Mouse (Mus musculus) gastrocnemius, adult 18-20 months (tissue): ENCODE results near the gene Cabcoco1. TPM values are rescaled to one million over a fixed set of nuclear protein-coding genes. Genes with fewer than 3 reads are reported as not detected.

Source experiments
- DNase-seq: peaks from one replicate; pipeline ENCODE4 v3.0.0; 2021; ENCODE audit warnings: low spot score
- long read RNA-seq, 2 experiments: library from polyadenylated mRNA; stranded (forward); transcript quantifications; one replicate each; pipeline ENCODE4 v2.0.0; 2021
- total RNA-seq, 2 experiments: library from RNA; stranded (reverse); gene quantifications; 2 replicates each; pipeline ENCODE4 v1.2.3; 2021

Gene Cabcoco1
- total RNA-seq: under 1 TPM; 0.31 to 0.39 TPM
- long read RNA-seq, experiment 1: 0 reads
- long read RNA-seq, experiment 2: 0 reads

DNA sequence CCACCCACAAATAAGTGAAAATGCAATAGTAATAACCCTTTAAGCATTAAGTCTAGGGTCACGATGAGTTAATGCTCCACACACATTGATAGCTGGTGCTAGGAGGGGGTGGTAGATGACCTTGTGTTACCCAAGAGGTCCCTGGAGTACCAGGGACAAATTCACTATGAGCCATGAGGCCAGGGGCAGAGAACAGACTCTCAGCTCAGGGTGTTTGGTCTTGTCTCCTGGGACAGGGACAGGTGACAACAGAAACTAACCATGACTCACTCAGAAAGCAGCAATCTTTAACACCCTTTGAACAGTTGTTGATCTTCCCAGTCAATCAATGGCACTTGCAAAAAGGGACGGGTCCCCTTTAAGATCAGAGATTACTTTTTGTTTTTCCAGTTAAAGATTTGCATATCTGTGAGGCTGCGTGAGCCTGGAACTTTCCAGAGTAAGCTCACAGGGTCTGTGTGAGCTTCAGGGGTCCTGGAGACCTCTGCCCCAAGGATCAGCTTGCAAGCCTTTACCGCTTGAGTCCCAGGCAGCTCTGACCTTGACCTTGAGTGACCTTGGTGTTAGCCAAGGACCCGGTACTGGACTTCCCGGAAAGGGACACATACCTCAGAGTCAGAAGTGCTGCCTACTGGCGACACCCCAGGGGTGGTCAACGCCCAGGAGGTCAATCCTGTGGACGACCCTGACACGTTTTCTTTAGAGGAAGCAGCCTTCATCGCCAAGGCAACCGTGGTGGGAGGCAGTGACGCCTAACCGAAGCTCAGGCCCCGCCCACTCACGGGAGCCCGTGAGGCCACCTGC is at the start of gene Cabcoco1:
Cabcoco1 (minus strand) TSS at position 758 of the 804 bp plus-strand sequence.
- DNase-seq: no peak

DNA sequence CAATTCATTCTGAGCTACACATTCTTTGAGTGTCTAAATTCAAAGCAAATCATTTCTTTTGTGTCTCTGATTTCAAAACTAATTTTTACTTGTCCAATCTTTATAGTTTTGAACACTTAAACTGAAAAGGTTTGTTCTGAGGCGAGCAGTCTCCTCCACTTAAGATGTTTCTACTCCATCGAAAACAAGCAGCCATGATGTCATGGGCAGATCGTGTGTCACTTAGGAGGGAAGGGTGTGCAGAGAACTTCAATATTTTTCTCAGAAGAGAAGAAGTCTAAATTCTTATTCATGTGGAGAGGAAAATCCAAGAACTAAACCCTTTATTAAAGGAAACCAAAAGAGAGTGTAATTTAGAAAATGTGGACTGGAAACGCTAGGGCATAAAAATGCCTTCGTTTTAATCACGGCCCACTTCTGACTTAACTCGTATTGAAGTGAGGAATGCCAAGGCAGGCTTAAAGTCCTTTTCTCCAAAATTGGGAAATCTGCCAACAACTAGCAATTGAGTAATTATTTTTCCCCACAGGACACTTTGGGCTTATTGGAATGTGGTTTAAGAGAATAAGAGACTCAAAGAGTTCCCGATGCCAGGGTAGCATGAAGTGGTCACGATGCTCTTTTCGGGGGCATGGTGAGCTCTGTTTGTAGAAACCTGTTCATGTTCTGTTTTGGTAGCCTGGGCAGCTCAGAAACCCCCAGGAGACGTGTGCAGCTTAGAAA is 48.0 kb upstream of the Cabcoco1 start:
- DNase-seq: peak; percentile 16

DNA sequence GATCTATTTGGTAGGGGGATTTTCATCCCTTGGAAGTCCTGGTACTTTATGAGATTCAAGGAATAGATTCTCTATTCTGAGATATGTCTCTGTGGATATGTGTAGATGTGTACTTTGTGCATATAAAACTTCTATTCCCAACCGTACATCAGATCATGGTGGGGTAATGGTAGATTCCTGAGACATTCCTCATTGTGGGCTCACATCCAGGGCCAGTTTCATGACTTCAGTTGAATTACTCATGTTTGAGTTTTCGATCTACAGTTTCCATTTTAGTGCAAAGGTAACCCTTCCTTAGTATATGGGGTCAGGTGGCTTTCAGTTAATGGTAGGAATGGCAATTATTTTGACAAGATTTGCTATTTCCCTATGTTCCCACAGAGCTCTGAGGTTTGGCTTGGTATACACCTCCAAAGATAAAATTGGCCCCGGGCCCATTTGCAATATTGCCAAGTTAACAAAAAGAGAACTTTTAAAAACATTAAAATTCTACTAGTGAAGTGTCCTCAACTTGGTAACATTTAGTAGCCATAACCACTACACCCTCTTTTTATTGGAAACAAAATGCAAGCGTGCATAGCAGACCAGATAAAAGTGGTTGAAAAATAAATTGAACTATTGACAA is 45.8 kb upstream of the Cabcoco1 start:
- DNase-seq: no peak

DNA sequence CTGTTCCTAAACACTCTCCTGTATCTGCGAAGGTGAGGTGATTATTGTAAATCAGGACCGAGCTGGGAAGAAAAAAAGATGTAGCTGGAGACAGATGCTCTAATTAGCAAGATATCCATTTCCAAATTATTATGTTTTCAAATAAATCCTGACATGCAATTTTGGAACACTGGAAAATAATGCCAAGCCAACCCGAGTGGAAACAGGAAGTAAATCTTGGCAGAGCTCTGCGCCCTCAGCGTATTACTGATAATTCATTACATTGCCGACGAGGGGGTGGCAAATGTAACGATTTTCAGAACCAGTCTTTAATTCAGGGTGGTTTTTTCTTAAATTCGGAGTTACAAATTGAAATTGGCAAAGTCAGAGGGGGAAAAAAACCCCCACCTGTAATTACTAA is 35.6 kb upstream of the Cabcoco1 start:
- no peak for DNase-seq

DNA sequence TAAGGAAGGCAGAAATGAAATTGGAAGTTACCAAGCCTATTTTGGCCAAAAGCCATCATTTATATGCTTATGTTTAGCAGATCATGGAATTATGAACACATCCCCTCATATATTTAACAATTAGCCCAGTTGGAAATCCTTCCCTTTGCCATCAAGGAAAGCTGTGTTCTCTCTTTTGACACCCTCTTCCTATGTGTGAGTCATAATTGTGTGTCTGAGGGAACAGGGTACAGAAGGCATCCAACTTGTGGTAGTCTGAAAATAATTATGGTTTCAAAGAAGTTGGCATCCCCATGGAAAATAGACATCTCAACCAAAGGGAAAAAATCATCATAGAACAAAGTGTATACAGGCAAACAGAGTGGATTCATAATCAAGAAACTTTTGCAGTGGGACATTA is 26.5 kb upstream of the Cabcoco1 start:
- DNase-seq: no peak

DNA sequence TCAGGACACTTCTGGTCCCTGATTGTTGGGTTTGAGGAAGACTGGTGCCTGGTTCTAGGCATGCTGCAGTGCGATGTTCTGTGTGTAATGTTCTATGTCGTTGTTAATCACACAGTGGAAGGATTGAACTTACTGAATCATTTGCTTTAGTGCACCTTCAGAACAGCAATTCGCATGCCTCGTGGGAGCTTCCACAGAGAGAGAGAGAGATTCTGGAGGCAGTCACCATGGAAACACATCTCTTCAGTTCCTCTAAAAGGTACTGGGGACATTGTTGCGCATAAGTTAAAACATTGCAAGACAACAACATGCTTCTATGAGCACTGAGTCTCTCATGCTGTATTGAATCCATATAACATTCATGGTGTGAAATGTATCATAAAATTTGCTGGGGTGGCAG is 20.6 kb upstream of the Cabcoco1 start:
- no peak for DNase-seq

DNA sequence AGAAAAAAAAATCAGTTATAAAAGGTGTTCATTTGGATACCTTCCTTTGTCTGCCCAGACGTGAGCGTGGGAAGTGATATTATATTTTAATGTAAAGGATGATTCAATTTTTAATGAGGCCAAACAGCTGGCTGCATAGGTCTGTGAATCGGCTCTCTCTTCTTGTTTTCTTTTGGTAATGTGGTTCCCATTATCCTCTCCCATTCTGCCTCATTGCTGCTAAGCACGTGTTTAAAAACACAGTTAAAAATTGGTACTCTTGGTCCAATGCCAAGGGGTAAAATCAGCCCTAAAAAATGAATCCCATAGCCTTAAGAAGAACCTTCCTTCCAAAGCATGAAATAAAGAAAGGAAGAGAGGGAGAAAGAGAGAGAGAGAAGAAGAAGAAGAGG is 17.1 kb upstream of the Cabcoco1 start:
- DNase-seq: no peak

DNA sequence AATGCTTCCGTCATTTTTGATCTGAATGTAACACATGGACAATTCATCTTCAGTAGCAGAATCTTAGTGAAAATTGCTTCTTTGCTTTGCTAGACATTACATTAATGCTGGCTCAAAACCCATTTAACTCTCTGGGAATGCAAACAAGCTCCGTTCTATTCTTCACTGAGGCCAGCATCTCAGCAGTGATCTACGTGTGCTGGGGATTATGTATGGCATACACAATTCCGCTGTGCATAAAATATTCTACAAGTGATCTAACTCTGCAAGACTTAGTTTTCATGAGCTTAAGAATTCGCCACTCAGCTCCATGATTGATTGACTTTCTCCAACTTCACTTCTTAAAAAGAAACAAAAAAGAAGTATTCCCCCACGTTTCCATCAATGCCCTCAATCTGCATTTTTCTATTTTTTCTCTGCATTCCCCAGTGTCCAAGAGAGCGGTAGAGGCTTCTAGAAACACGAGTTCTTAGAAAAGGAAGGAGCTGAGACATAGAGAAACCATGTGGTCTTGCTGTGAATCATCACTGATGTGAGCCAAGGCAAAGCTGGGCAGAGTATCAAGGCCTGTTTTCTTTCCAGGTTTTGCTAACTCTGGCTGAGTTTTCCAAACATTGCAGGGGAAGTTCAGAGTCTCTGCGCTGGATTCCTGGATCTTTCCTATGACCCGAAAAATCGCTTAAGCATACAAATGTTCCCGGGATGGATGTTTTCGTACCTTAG is 16.6 kb upstream of the Cabcoco1 start:
- peak; percentile 82 for DNase-seq

DNA sequence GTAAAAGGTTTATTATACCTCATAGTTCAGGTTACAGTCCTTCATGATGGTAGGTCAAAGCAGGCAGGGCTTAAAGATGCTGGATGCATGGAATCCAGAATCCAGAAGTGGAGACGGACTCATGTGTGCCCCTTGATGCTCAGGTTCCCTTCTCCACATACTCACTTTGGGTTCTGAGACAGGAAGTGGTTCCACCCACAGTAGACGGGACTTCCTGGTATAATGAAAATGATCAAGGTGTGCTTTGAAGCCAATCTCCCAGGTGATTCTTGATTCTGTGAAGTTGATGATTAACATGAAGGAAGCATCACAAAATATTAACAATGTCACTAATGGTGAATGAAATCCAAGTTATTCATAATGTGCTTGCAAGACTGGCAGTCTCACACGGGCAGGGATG is 12.0 kb upstream of the Cabcoco1 start:
- no peak for DNase-seq

DNA sequence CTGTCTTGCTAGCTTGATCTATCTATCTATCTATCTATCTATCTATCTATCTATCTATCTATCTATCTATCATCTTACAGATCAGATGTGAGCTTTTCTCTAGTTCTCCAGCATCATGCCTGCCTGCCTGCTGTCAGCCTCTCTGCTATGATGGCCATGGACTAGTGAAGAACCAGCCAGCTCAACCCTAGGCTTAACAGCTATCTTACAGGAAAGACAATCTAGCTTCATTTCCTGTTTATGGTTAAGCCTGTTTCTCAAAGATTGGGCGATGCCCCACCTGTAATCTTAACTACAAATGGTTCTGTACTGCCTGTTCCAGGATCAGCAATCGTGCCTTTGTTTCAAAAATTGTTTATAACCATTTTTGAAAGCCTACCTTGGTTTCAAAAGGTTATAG is 10.9 kb upstream of the Cabcoco1 start:
- no peak for DNase-seq

DNA sequence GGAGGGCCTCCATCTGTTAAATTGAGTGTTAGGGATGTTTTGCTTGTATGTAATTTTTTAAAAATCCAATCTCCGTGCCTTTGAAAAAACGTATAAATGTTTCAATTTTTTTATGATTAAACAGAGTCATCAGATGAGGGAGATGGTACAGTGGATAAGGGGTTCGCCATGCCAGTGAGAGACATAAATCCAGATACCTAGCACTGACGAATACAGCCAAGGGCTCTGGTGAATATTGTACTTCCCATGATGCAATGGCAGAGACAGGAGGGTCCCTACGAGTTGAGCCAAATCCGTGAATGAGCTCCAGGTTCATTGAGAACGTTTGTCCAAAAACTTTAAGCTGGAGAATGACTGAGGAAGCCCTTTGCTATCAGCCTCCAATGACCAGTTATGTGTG is 9.6 kb upstream of the Cabcoco1 start:
- no peak for DNase-seq

DNA sequence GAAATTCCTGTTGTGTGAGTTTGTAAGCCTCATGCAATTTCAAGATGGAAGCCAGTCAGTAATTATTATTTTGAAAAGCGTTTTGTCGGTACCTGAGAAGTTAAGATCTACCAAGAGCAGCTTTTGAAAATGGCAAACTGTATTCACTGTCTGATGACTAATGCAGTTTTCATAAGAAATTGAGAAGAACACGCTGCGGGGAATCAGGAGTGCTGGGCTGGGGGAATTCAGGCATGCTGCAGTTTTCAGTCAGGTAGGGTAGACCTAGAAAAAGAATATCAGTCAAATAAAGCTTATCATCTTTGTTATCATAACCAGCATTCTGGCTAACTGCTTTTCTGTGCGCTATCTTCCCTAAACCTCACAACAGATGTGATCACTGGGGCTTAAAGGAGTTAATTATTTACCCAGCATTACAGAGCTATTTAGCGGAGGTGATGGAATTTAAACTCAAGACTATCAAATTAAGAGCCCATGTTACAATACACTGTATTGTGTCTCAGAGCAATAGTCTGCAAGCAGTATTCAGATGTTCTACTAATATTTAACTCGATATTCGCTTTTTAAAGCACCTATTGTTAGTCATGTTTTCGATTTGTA is 9.1 kb upstream of the Cabcoco1 start:
- no peak for DNase-seq

DNA sequence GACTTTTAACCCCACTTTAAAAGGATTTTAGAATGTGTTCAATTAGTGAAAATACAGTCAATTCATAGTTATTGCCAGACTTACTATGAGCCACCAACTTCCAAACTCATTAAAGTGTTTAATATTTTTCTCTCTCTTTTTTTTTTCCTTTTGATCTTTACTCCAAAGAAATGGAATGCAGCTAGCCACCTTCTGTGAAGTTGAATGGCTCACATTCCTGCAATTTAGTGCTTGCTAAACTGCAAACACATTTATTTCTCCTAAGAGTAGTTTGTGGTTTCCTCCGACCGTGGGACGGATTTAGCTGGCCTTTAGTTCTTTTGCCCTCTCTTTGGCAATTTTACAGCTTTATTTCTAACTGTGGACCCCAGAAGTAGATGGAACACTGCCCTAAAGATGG is 1.4 kb upstream of the Cabcoco1 start:
- DNase-seq: no peak

DNA sequence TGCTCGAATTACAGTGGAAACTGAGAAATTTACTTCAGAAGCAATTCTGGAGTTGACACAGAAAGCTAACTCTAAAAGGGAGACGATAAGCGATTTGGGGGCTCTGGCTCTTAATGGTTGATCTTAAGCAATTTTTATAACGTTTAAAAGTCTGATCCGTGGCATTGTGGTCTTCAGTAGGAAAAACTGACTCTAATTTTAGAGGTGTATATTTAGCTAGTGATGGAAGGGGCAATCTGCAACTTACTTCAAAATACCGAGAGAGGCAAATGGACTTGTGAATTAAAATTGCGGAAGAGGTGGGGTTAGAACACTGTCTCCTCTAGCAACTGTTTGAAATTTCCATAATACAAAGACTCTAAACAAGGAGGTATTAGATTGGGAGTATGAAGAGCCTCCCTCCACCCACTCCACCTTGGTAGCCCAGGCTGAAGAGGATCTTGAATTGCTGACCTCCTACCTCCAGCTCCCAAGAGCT is 286 bp upstream of the Cabcoco1 start:
- no peak for DNase-seq

DNA sequence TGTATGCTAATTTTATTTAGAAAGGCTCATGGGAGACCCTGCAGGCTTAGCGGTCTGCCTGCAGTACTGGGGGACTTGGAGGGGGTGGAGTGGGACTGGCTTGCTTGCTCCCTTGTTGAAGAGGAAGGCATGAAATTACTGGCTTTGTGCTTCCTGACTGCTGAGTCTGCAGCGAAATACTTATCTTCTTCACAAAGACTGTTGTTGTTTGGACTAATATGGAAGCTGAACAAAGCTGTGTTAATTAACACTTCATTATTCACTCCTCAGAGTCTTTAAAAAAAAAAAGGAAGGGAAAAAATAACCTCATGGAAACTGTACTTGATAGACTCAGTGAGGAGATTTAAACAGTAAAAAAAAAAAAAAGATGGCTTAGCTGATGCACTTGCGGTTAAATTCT is 1.1 kb downstream of the Cabcoco1 start:
- DNase-seq: no peak

DNA sequence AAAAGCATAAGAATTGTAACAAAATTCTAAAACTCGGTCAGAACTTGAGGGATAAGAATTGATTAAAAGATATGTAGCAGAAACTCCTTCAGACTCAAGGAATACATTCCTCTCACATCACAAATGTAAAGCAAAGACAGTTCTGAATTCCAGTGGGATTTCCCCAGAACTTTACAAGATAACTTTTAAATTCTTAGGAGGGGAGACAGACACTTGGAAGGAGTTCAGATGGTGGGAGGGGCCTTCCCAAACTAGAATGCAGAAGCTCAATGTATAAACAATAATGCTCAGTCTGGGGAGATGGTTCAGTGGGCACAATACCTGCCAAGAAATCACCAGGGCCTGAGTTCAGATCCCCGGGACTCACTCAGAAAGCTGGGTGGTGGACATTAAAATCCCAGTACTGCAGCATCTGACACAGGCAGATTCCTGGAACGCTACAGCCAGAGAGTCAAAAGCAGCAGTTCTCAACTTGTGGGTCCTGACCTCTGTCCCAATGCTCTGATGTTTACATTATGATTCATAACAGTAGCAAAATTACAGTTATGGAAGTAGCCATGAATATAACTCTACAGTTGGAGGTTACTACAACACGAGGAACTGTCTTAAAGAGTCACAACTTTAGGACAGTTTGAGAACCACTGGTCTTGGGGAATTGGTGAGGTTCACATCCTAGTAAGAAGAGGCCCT is 4.3 kb downstream of the Cabcoco1 start:
- no peak for DNase-seq

DNA sequence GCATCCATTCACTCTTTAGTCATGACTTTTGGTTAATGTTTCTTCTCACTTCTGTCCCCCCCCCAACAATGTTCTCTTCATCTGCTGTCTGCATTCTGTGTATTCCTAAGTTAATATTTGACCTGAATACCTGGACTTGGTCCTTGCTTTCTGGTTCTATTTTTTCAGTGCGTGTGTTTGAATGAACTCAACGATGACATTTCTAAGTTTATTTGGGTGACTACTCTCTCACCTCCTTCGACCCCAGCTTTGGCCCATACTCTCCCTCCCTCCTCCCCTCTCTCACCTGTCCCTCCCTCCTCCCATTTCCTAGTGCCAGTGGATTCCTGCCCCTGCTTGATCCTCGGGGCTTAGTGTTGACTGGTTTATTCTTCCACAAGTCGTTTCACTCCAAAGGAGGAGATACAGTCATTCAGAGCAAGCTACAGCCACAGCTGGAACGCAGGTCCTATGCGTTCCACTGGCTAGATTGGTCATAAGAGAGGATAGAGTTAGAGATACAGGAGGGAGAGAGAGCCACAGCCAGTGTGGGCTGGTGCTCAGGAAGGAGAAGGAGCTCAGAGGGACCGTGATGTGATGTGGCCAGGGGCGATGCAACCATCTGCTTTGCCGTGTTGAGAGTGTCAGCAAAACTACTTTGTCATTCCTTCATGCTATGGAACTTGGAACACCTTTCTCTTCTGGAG is 12.2 kb downstream of the Cabcoco1 start:
- no peak for DNase-seq

DNA sequence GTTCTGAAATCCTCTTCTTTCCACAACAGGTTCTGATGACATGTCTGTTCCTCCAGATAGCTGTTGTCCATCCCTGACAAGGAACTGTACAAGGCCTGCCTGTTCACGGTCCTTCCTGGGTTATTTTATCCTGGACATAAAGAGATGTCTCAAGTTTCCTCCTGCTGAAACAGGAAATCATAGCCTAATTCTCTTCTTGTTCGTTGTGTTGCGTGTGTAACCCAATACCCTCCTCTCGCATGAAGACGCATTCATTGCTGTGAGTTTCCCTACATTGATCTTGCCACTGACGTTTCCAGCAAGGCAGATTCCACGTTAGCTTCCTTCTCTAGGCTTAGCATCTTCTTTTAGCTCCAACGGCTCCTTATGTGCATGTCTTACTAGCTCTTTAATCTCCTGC is 12.7 kb downstream of the Cabcoco1 start:
- no peak for DNase-seq

DNA sequence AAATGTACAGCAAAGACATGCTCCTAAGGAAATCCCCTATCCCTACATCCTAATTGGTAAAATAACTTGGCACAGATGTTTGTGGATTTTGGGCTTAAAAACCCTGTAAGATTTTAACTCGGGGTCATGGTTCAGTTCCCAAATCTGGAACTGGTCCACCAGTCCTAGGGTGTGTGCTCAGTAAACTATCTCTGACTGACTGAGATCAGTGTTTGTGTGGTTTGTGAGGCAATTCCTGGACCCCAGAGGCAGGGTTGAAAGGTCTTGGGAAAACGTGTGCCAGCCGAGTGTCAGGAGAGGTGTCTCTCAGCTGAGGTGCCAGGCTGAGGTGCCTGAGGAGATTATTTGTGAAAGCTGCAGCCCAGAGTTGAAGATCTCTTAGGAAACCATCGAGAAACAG is 19.6 kb downstream of the Cabcoco1 start:
- DNase-seq: no peak

DNA sequence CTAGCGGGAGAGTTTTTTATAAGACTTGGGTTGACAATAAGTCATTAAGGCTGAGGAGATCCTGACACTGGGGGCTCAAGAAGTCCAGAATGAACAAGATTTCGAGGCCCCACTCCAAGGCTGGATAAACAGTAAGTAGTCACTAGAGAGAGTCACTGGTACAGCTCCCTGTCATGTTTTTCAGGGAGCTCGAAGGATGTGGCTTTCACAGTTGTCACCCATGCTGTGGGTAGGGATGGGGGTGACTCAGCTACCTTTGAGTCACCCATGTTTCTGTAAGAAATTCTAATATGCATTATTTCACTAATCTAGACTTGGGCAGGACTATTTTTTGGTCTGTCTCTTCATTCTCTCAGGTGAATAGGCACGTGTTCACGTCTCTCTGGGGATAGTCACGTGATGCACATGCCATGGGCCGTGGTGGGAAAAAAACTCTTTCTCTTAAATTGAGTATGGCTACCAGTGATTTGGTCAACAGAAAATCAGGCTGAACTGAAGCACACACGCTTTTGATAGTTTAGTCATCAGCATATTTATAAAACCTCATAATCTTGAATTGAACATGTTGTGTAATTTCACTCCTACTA is 29.2 kb downstream of the Cabcoco1 start:
- DNase-seq: no peak
